Mouse (Mus musculus): Measurements from ENCODE around the gene Trak1. TPM values are rescaled to one million over a fixed set of nuclear protein-coding genes. Genes with fewer than 3 reads are reported as not detected.
A peak's percentile ranks its signal among the peaks of the same experiment; 100 is the strongest.

Trak1 gene
- polyA plus RNA-seq, 1 experiment from 2014 or later: 26.1 TPM

DNA sequence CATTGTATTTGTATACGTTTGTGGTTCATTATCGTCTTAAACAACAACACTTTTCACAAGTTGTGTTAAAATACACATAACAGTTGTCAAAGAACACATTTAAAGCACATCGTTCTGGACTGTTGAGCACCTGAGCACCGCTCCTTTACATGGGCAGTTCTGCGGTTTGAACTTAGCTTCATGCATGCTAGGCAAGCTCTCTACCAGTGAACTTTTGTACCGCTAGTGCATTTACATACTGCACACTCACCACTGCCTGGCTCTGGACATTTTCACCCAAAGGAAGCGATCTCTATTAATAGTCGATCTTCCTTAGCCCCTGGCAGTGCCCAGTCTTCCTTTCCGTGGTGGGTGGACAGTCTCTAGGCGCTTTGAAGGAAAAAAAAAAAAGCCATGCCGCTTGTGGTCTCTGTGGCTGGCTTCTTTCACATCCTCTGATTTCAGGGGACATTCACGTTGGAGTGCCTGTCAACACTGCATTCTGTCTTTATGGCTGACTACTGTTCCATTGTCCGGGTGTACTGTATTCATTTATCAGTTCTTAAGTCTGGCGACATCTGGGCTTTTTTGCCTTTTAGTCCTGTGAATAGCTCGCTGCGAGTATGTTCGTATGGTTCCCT, 84.5 kb downstream of the Trak1 start:
- no peak overlapping the region for H3K4me2 ChIP-seq (ENCODE audit: low read length)
- H3K27me3 ChIP-seq (replicated peaks; ENCODE audit: control insufficient read depth, insufficient read depth, low read length): no peaks in the 10 kb centered on the region
- no peak overlapping the region for H3K9ac ChIP-seq (ENCODE audit: low read length)
- no peaks in the 10 kb centered on the region for H3K36me3 ChIP-seq (ENCODE audit: control insufficient read depth, insufficient read depth, low read length)
- WGBS: 77% methylated on average over 17 of the region's 17 CpGs
- no peak for ATAC-seq (replicated peaks; ENCODE audit: low FRiP score, low TSS enrichment, low read depth)
- H3K4me3 ChIP-seq (ENCODE audit: low read depth, low read length): no peak overlapping the region
- DNase-seq (ENCODE audit: low spot score): no peak
- no peak overlapping the region for H3K27ac ChIP-seq (ENCODE audit: low read depth)
- H3K4me1 ChIP-seq (replicated peaks; ENCODE audit: control insufficient read depth, insufficient read depth, low read length): 0 out of 2 replicates have a peak, but pooled peaks cover 2% of the 10 kb centered on the region
- no peaks in the 10 kb centered on the region for H3K9me3 ChIP-seq (ENCODE audit: control insufficient read depth, low read length)

GRCm38 (mm10) chr9:121382568-121382967, 85.3 kb downstream of the Trak1 start:
- H3K36me3 ChIP-seq (ENCODE audit: control insufficient read depth, insufficient read depth, low read length): no peaks in the 10 kb centered on the region
- no peak overlapping the region for H3K4me3 ChIP-seq (ENCODE audit: low read depth, low read length)
- ATAC-seq (replicated peaks; ENCODE audit: low FRiP score, low TSS enrichment, low read depth) (no peak), DNase-seq (ENCODE audit: low spot score) (no peak)
- no peaks in the 10 kb centered on the region for H3K9me3 ChIP-seq (ENCODE audit: control insufficient read depth, low read length)
- no peak overlapping the region for H3K4me2 ChIP-seq (ENCODE audit: low read length)
- no peak overlapping the region for H3K27ac ChIP-seq (ENCODE audit: low read depth)
- WGBS: 95% methylated on average over 14 of the region's 14 CpGs
- H3K27me3 ChIP-seq (replicated peaks; ENCODE audit: control insufficient read depth, insufficient read depth, low read length): no peaks in the 10 kb centered on the region
- no peak overlapping the region for H3K9ac ChIP-seq (ENCODE audit: low read length)
- H3K4me1 ChIP-seq (replicated peaks; ENCODE audit: control insufficient read depth, insufficient read depth, low read length): 0 out of 2 replicates have a peak, but pooled peaks cover 2% of the 10 kb centered on the region

DNA sequence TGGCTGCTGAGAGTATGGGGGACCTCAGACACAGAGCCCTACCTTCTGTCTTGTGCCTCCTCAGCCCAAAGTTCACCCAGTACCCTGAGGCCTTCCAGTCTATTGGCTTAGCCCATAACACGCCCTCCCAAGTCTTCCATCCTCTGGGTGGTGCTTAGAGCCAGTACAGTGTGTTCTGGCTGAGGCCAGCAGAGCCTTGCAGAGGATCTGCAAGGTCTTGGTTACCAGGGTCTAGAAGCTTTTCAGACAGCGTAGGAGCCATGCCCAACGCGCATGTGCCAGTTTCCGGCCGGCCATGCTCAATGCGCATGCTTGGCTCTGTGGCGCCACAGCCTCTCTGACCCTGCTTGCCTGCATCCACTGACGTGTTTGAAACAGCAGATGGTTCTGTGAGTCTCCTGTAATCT, 85.9 kb downstream of the Trak1 start:
- WGBS: 82% methylated on average over 9 of the region's 9 CpGs

DNA sequence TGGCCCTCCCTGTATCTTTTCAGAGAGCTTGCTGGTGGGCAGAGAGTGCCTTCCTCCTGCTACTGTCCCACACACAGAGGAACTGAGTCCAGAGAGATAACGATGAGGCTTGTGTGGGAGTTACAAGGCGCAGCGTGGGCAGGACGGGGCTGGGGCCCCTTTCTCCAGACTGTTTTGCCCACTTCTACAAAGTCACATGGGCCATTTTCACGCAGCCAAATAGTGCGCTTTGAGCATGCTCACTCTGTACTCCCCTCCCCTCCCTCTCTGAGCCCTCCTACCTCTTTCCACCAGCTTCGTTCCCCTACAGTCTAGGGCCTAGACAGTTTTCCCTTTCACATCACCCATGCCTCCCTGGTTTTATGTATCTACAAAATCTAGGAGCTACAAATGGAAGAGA, 87.3 kb downstream of the Trak1 start:
- H3K9ac ChIP-seq (ENCODE audit: low read length): no peak overlapping the region
- peaks cover 2% of the 10 kb centered on the region; the same call in 1 of the 2 replicates for H3K4me1 ChIP-seq (replicated peaks; ENCODE audit: control insufficient read depth, insufficient read depth, low read length)
- no peak overlapping the region for H3K4me3 ChIP-seq (ENCODE audit: low read depth, low read length)
- no peak for ATAC-seq (replicated peaks; ENCODE audit: low FRiP score, low TSS enrichment, low read depth)
- 80% methylated on average over 7 of the region's 7 CpGs for WGBS
- no peaks in the 10 kb centered on the region for H3K36me3 ChIP-seq (ENCODE audit: control insufficient read depth, insufficient read depth, low read length)
- H3K9me3 ChIP-seq (ENCODE audit: control insufficient read depth, low read length): no peaks in the 10 kb centered on the region
- no peak for DNase-seq (ENCODE audit: low spot score)
- H3K27ac ChIP-seq (ENCODE audit: low read depth): no peak overlapping the region
- H3K27me3 ChIP-seq (replicated peaks; ENCODE audit: control insufficient read depth, insufficient read depth, low read length): no peaks in the 10 kb centered on the region
- no peak overlapping the region for H3K4me2 ChIP-seq (ENCODE audit: low read length)

More for the DNA sequence above, 85.9 kb downstream of the Trak1 start:
- Histone ChIP-seq H3K4me3 (ENCODE audit: low read depth, low read length) (no peak overlapping the region), H3K27ac (ENCODE audit: low read depth) (no peak overlapping the region), H3K4me2 (ENCODE audit: low read length) (no peak overlapping the region), H3K9ac (ENCODE audit: low read length) (no peak overlapping the region), H3K4me1 (replicated peaks; ENCODE audit: control insufficient read depth, insufficient read depth, low read length) (peaks cover 2% of the 10 kb centered on the region; the same call in 1 of the 2 replicates), H3K9me3 (ENCODE audit: control insufficient read depth, low read length) (no peaks in the 10 kb centered on the region), H3K36me3 (ENCODE audit: control insufficient read depth, insufficient read depth, low read length) (no peaks in the 10 kb centered on the region), H3K27me3 (replicated peaks; ENCODE audit: control insufficient read depth, insufficient read depth, low read length) (no peaks in the 10 kb centered on the region)
- ATAC-seq (replicated peaks; ENCODE audit: low FRiP score, low TSS enrichment, low read depth) (no peak), DNase-seq (ENCODE audit: low spot score) (no peak)

DNA sequence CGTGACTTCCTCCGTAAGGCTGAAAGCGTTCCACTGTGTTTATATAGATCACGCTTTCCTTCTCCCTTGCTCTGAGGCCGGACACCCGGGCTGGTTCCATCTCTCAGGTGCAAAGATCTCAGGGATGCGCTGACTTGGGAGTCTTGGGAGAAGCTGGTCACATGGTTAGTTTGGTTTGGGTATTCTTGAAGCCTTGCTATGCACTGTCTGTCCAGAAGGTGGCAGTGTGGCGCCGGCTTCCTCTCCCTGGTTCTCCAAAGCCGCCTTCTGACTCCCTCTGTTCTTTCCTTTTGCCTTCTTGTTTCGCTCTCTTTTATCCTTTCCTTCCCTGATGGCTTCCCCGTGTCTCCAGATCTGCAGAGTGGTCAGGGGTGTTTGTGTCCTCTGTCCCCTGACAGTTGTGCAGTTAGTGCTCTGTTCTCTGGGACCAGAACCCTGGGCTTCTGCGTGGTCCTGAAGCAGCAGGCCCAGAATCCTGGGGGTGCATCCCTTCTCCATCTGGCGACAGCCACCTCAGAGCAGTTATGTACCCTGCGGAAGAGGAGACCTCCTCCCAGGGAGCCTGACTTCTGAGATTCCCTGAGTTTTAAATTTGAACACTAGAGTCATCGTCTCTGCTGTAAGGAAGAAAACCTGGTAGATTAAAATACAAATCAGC, 87.9 kb downstream of the Trak1 start:
- Histone ChIP-seq H3K27ac (ENCODE audit: low read depth) (no peak overlapping the region), H3K4me2 (ENCODE audit: low read length) (no peak overlapping the region), H3K27me3 (replicated peaks; ENCODE audit: control insufficient read depth, insufficient read depth, low read length) (no peaks in the 10 kb centered on the region), H3K36me3 (ENCODE audit: control insufficient read depth, insufficient read depth, low read length) (no peaks in the 10 kb centered on the region), H3K4me1 (replicated peaks; ENCODE audit: control insufficient read depth, insufficient read depth, low read length) (peaks cover 2% of the 10 kb centered on the region; the same call in 1 of the 2 replicates), H3K9ac (ENCODE audit: low read length) (no peak overlapping the region), H3K9me3 (ENCODE audit: control insufficient read depth, low read length) (no peaks in the 10 kb centered on the region), H3K4me3 (ENCODE audit: low read depth, low read length) (no peak overlapping the region)
- DNase-seq (ENCODE audit: low spot score) (peak; percentile 95), ATAC-seq (replicated peaks; ENCODE audit: low FRiP score, low TSS enrichment, low read depth) (no peak)
- WGBS: 36% methylated on average over 16 of the region's 16 CpGs

GRCm38 (mm10) chr9:121385749-121386350, 88.5 kb downstream of the Trak1 start:
- Histone ChIP-seq H3K4me3 (ENCODE audit: low read depth, low read length) (no peak overlapping the region), H3K27ac (ENCODE audit: low read depth) (no peak overlapping the region), H3K4me2 (ENCODE audit: low read length) (no peak overlapping the region), H3K9ac (ENCODE audit: low read length) (no peak overlapping the region), H3K27me3 (replicated peaks; ENCODE audit: control insufficient read depth, insufficient read depth, low read length) (no peaks in the 10 kb centered on the region), H3K9me3 (ENCODE audit: control insufficient read depth, low read length) (no peaks in the 10 kb centered on the region), H3K4me1 (replicated peaks; ENCODE audit: control insufficient read depth, insufficient read depth, low read length) (peaks cover 2% of the 10 kb centered on the region; the same call in 1 of the 2 replicates), H3K36me3 (ENCODE audit: control insufficient read depth, insufficient read depth, low read length) (no peaks in the 10 kb centered on the region)
- ATAC-seq (replicated peaks; ENCODE audit: low FRiP score, low TSS enrichment, low read depth) (no peak), DNase-seq (ENCODE audit: low spot score) (no peak)
- 87% methylated on average over 12 of the region's 12 CpGs for WGBS

DNA sequence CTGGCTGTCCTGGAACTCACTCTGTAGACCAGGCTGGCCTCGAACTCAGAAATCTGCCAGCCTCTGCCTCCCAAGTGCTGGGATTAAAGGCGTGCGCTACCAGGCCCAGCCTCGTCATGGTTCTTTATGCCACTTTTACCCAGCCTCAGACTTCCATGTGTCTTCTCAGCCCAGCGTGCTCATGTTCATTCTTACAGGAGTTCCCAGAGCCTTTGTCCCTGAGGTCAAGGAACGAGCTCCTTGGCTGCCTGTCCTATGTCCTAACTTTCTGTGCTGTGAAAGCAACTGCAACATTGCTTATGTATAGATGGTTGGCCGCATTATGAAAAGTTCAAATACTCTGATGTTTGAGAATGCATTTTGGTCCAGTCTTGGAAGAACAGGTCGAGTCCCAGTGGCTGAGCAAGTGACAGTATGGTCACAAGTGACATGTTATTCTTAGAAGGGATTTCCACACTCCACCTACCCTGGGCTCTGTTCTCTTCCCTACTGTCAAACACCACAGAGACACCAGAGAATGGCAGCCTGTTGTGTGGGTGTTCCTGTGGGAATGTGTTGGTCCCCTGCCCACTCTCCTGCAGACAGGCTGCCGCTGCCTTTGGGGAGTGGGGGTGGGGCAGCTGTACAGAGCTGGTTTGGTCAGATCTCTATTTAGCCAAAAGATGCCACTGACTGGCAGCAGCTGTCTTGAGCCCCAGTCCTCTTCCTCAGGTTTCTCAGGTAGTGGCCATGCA, 90.4 kb downstream of the Trak1 start:
- Histone ChIP-seq H3K27me3 (replicated peaks; ENCODE audit: control insufficient read depth, insufficient read depth, low read length) (no peaks in the 10 kb centered on the region), H3K36me3 (ENCODE audit: control insufficient read depth, insufficient read depth, low read length) (no peaks in the 10 kb centered on the region), H3K27ac (ENCODE audit: low read depth) (no peak overlapping the region), H3K4me3 (ENCODE audit: low read depth, low read length) (no peak overlapping the region), H3K9me3 (ENCODE audit: control insufficient read depth, low read length) (no peaks in the 10 kb centered on the region), H3K4me2 (ENCODE audit: low read length) (no peak overlapping the region), H3K4me1 (replicated peaks; ENCODE audit: control insufficient read depth, insufficient read depth, low read length) (peaks cover 2% of the 10 kb centered on the region; the same call in 1 of the 2 replicates), H3K9ac (ENCODE audit: low read length) (no peak overlapping the region)
- DNase-seq (ENCODE audit: low spot score) (no peak), ATAC-seq (replicated peaks; ENCODE audit: low FRiP score, low TSS enrichment, low read depth) (no peak)
- 84% methylated on average over 9 of the region's 9 CpGs for WGBS

DNA sequence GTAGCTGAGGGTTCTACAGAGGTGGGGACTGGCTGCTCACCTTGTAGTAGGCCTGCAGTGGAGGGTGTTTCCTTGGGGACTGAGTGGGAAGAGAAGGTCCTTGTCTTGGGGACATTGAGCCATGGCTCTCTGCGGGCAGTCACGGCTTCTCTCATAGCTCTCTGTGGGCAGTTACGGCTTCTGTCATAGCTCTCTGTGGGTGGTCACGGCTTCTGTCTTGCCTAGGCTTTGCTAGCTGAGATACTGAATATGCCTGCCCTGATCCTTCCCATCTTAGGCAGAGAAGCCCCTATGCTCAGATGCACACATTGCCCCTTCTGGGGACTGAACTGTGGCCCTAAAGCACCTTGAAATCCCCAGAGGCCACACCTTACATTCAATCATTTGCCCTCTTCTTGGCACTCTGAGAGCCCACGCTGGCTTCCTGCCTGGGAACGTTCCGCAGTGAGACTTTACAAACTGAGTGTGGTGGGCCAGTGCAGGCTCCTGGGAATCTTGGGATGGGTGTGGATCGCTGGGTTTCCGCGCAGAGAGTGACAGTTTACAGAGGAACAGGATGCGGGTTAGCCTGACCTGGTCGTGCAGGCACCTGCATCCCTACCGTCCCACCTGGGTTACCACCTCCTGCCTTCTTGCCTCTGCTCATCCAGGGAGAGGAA, 91.1 kb downstream of the Trak1 start:
- no peak overlapping the region for H3K4me2 ChIP-seq (ENCODE audit: low read length)
- 66% methylated on average over 13 of the region's 13 CpGs for WGBS
- no peak for DNase-seq (ENCODE audit: low spot score)

More for the DNA sequence above, 91.1 kb downstream of the Trak1 start:
- peaks cover 2% of the 10 kb centered on the region; the same call in 1 of the 2 replicates for H3K4me1 ChIP-seq (replicated peaks; ENCODE audit: control insufficient read depth, insufficient read depth, low read length)
- no peak overlapping the region for H3K9ac ChIP-seq (ENCODE audit: low read length)
- no peaks in the 10 kb centered on the region for H3K36me3 ChIP-seq (ENCODE audit: control insufficient read depth, insufficient read depth, low read length)
- no peaks in the 10 kb centered on the region for H3K27me3 ChIP-seq (replicated peaks; ENCODE audit: control insufficient read depth, insufficient read depth, low read length)
- ATAC-seq (replicated peaks; ENCODE audit: low FRiP score, low TSS enrichment, low read depth): no peak
- no peak overlapping the region for H3K27ac ChIP-seq (ENCODE audit: low read depth)
- H3K9me3 ChIP-seq (ENCODE audit: control insufficient read depth, low read length): no peaks in the 10 kb centered on the region
- H3K4me3 ChIP-seq (ENCODE audit: low read depth, low read length): no peak overlapping the region
